Mouse (Mus musculus) liver, adult 2 months (tissue): Measurements from ENCODE around the gene Kalrn. TPM values are rescaled to one million over a fixed set of nuclear protein-coding genes. Genes with fewer than 3 reads are reported as not detected.

ENCODE experiments used
- DNase-seq: peaks from one replicate; pipeline ENCODE4 v3.0.0-alpha.2; 2011; ENCODE audit warnings: low read depth, low spot score; ENCODE audit errors: extremely low read depth
- H3K27ac ChIP-seq: fragments of 200-500 bp; replicated peaks from 2 replicates; pipeline ENCODE4 v1.5.1; 2012; ENCODE audit warnings: low read depth, mild to moderate bottlenecking, control low read depth, inconsistent platforms, low read length; ENCODE audit not compliant: insufficient read depth
- H3K27me3 ChIP-seq: fragments of 200-500 bp; 2 replicates; pipeline ENCODE4 v1.6.1; 2012; ENCODE audit warnings: mild to moderate bottlenecking, moderate library complexity, low read length, inconsistent platforms; ENCODE audit not compliant: control insufficient read depth, insufficient read depth
- H3K36me3 ChIP-seq: fragments of 200-500 bp; 2 replicates; pipeline ENCODE4 v1.6.1; 2012; ENCODE audit warnings: low read length, inconsistent platforms; ENCODE audit not compliant: control insufficient read depth, insufficient read depth
- H3K4me1 ChIP-seq: fragments of 200-500 bp; 2 replicates; pipeline ENCODE4 v1.6.1; 2011; ENCODE audit warnings: low read length; ENCODE audit not compliant: control insufficient read depth, insufficient read depth
- H3K4me3 ChIP-seq: fragments of 200-500 bp; 2 replicates; pipeline ENCODE4 v1.5.1; 2011; ENCODE audit warnings: low read depth, mild to moderate bottlenecking, control low read depth, low read length, moderate library complexity; ENCODE audit not compliant: insufficient read depth
- H3K79me2 ChIP-seq: fragments of 200-500 bp; 2 replicates; pipeline ENCODE4 v1.6.1; 2012; ENCODE audit warnings: inconsistent platforms, mild to moderate bottlenecking, low read length, moderate library complexity; ENCODE audit not compliant: control insufficient read depth, insufficient read depth
- H3K9ac ChIP-seq: fragments of 200-500 bp; 2 replicates; pipeline ENCODE4 v1.6.1; 2012; ENCODE audit warnings: low read depth, mild to moderate bottlenecking, control low read depth, inconsistent platforms, low read length
- CTCF ChIP-seq: fragments of 200-500 bp; IDR thresholded peaks from 2 replicates; pipeline ENCODE4 v1.5.1; 2011; ENCODE audit warnings: low read depth, low read length, control low read depth
- POLR2A ChIP-seq: fragments of 200-500 bp; IDR thresholded peaks from 2 replicates; pipeline ENCODE4 v1.6.1; 2011; ENCODE audit warnings: low read length, control low read depth; ENCODE audit not compliant: insufficient read depth; ENCODE audit errors: extremely low read depth
- WGBS: fragments of 180-500 bp; shearing (Covaris S2); methylation state at CpG from one replicate; pipeline ENCODE4 v1.1.7; 2018; 5-methylcytosine and 5-hydroxymethylcytosine counted together
- polyA plus RNA-seq: library from polyadenylated mRNA; depleted of rRNA; stranded (reverse); fragments of >200 nt; gene quantifications from 2 replicates; pipeline ENCODE4 v1.2.3, GENCODE M21; 2012
- total RNA-seq: library from RNA; depleted of rRNA; stranded (reverse); fragments of >200 nt; gene quantifications from 2 replicates; pipeline ENCODE4 v1.2.3, GENCODE M21; 2014

Gene Kalrn
- total and polyA plus RNA-seq, 2 experiments, result 14.0 to 34.8 TPM

DNA sequence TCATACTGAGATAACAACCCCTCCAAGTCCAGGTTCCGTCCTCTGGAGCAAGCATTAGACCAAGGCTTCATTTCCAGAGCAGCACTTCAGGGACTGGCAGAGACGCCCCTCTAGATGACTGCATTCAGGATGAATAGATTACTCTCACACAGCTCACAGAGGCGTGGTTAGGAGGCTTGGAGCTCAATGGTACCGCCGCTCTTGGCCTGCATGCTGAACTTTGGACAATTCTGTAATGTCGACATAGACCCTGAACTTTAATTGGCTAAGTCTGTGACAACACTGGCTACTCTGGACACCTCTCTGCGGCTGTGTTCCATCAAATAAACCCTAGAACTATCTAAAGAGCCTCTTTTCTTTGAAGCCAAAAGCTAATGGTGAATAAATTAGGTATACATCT is 525.8 kb downstream of the Kalrn start:
- no peaks in the 10 kb centered on the region for H3K27me3 ChIP-seq
- 26% methylated on average over 7 of the region's 7 CpGs for WGBS
- peaks cover 25% of the 10 kb centered on the region for H3K4me1 ChIP-seq
- peaks cover 8% of the 10 kb centered on the region; the same call in 1 of the 2 replicates for H3K79me2 ChIP-seq
- H3K9ac ChIP-seq, result 0 out of 2 replicates have a peak overlapping the region, but pooled peaks have one; percentile 57
- H3K4me3 ChIP-seq, result no peak overlapping the region
- no peak for TF ChIP-seq CTCF
- TF ChIP-seq POLR2A, result no peak
- peak overlapping the region; percentile 96 for H3K27ac ChIP-seq
- peaks cover 3% of the 10 kb centered on the region; the same call in 1 of the 2 replicates for H3K36me3 ChIP-seq
- peak; percentile 98 for DNase-seq

DNA sequence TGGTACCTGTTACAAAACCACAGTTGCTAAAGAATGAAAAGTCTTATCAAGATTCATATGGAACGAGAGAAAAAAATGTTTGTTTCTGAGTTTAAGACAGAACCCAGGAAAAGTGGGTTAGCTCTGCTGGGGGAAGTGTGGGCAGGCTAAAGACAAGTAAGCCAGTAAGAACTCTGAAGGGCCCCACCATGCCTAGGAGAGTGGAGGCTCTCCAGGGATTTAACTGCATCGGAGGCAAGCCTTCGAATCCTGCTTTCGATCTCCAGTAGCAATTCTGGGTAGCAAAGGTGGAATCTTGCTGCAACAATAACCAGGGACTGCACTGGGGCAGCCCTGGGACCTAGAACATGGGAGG is 526.3 kb downstream of the Kalrn start:
- Histone ChIP-seq H3K79me2 (peaks cover 8% of the 10 kb centered on the region; the same call in 1 of the 2 replicates), H3K27ac (peak overlapping the region; percentile 93), H3K4me1 (peaks cover 25% of the 10 kb centered on the region), H3K27me3 (no peaks in the 10 kb centered on the region), H3K4me3 (no peak overlapping the region), H3K9ac (peak overlapping the region; percentile 20; the same call in 1 of the 2 replicates), H3K36me3 (no peaks in the 10 kb centered on the region)
- 23% methylated on average over 4 of the region's 4 CpGs for WGBS
- TF ChIP-seq CTCF (no peak), POLR2A (no peak)
- no peak for DNase-seq

DNA sequence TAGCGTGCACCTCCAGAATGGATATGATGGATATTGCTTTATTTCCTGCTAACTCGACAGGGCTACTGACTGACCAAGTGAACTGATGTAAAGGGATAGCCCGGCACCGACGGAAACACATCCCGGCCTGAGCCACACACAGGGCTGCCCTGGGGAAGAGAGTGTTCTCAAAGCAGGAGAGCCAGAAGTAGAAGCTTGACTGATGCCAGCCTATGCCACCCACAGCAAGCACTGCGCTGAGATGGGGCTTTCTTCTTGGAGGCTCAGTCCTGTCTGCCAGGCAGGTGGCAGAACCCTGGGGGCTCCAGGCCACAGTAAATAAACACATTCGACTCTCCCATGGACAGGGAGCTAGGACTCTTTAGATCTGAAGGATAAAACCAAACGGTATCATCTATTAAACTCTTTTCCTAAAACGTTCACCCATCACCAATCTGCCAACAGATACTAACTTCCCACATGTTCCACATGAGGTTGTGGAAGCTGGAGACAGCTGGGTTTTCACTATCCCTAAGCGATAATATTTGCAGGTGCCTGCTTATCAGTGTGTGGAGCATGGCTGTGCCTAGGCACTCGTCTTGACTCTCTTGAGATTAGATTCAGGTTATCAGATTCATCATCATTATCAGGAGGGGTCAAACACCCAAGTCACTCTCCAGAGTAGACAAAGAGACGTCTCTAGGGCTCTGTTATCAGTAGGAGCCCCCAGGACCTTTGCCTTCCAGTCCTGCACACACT is 526.9 kb downstream of the Kalrn start:
- TF ChIP-seq POLR2A (no peak), CTCF (no peak)
- H3K27ac ChIP-seq, result peak overlapping the region; percentile 93
- H3K4me3 ChIP-seq, result no peak overlapping the region
- peaks cover 8% of the 10 kb centered on the region; the same call in 1 of the 2 replicates for H3K79me2 ChIP-seq
- DNase-seq, result no peak
- 75% methylated on average over 13 of the region's 13 CpGs for WGBS
- no peaks in the 10 kb centered on the region for H3K27me3 ChIP-seq
- H3K9ac ChIP-seq, result no peak overlapping the region
- peaks cover 25% of the 10 kb centered on the region for H3K4me1 ChIP-seq
- no peaks in the 10 kb centered on the region for H3K36me3 ChIP-seq

DNA sequence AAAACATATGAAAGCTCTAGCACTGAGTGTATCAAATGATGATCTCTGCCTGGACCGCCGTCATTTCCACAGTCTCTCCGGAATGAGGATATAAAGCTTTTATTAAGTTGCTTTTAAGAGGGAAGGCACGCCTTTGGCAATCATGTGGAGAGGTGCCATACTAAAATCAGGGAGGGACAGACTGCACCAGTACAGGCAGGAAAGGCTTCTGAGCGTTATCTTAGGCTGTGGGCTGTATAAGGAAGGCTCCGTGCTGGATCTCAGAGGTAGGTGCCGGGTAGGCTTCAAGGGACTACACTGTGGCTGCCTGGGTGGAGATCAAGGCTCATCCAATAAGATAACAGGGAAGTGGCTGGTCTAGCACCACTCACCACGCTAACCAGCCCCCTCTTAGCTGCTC is 528.8 kb downstream of the Kalrn start:
- 92% methylated on average over 8 of the region's 8 CpGs for WGBS
- Histone ChIP-seq H3K79me2 (peaks cover 8% of the 10 kb centered on the region; the same call in 1 of the 2 replicates), H3K36me3 (no peaks in the 10 kb centered on the region), H3K4me3 (no peak overlapping the region), H3K27ac (no peak overlapping the region), H3K27me3 (no peaks in the 10 kb centered on the region), H3K9ac (no peak overlapping the region), H3K4me1 (peaks cover 21% of the 10 kb centered on the region)
- no peak for DNase-seq
- no peak for TF ChIP-seq CTCF
- no peak for TF ChIP-seq POLR2A

DNA sequence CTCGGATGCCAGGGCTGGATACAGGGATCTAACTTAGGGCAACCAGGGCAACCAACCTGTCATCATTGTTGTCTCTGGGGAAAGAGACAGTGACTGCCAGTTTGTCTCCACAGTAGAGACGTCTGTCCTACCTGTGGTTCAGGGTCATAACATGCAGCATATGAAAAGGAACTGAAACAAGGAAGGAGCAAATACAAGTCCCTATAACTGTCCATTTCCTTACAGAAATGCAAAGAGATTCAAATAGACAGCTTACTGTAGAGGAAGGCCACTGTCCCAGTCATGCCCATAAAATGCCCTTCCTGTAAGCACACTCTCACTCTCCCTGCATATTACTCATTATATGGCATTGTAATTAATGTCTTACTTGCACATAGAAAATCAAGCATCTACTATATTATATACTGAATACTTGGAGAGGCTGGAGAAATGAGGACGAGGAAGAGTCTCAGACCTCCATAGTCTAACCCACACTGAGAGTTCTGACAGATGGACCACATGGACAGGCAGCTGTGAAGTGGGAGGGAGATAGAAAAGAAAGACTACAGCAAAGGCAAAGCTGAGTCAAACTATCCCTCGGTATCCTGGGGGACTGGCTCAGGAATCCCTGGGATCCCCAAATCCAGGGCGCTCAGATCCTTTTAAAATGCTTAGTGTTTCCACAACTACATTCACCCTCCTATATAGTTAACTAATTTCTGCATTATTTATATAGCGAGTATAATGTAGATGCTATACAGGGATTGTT is 530.1 kb downstream of the Kalrn start:
- DNase-seq, result no peak
- Histone ChIP-seq H3K27ac (no peak overlapping the region), H3K4me1 (peaks cover 16% of the 10 kb centered on the region), H3K4me3 (no peak overlapping the region), H3K9ac (no peak overlapping the region), H3K36me3 (no peaks in the 10 kb centered on the region), H3K27me3 (no peaks in the 10 kb centered on the region), H3K79me2 (peaks cover 8% of the 10 kb centered on the region; the same call in 1 of the 2 replicates)
- TF ChIP-seq POLR2A (no peak), CTCF (no peak)
- WGBS, result 91% methylated on average over 6 of the region's 6 CpGs
